Mouse (Mus musculus): ENCODE data around the gene Mipep. TPM values are rescaled to one million over a fixed set of nuclear protein-coding genes. Genes with fewer than 3 reads are reported as not detected.

Gene Mipep
- total and polyA plus RNA-seq, 3 experiments = 19.1 to 26.4 TPM; not detected in 1

- Histone ChIP-seq H3K4me3 (ENCODE audit: control insufficient read depth in 1 of 2, insufficient read depth in 1 of 2, low read depth in 2 of 2, low read length in 2 of 2) (no peak overlapping the region), H3K36me3 (ENCODE audit: control insufficient read depth in 1 of 2, insufficient read depth in 2 of 2, low read length in 2 of 2) (no peaks in the 10 kb centered on the region), H3K79me2 (ENCODE audit: control insufficient read depth, insufficient read depth, low read length, poor library complexity) (no peaks in the 10 kb centered on the region), H3K9ac (ENCODE audit: control insufficient read depth, low read depth, low read length, poor library complexity, severe bottlenecking) (no peak overlapping the region), H3K9me3 (replicated peaks; ENCODE audit: insufficient read depth, low read length) (no peaks in the 10 kb centered on the region), H3K27me3 (ENCODE audit: control insufficient read depth in 1 of 2, insufficient read depth in 2 of 2, low read length in 2 of 2) (no peaks in the 10 kb centered on the region), H3K27ac (ENCODE audit: control insufficient read depth, low read depth, low read length) (no peak overlapping the region), H3K4me1 (ENCODE audit: control insufficient read depth in 1 of 2, insufficient read depth in 2 of 2, low read length in 2 of 2) (no peaks in the 10 kb centered on the region)
- TF ChIP-seq HCFC1 (IDR thresholded peaks at IDR 0.05; ENCODE audit: low read depth, low read length) = no peak
- TF ChIP-seq TAL1 (IDR thresholded peaks at IDR 0.05; ENCODE audit: low read length) = no peak
- TF ChIP-seq SMC3 (IDR thresholded peaks at IDR 0.05; ENCODE audit: low read depth, low read length) = no peak
- TF ChIP-seq MYB (IDR thresholded peaks at IDR 0.05; ENCODE audit: low read depth, low read length) = no peak
- no peak for TF ChIP-seq ZNF384 (IDR thresholded peaks at IDR 0.05; ENCODE audit: low read depth, low read length)
- TF ChIP-seq MEF2A (IDR thresholded peaks at IDR 0.05; ENCODE audit: extremely low read depth, insufficient replicate concordance, low read depth, low read length, poor library complexity, severe bottlenecking) = no peak
- TF ChIP-seq RAD21 (IDR thresholded peaks at IDR 0.05; ENCODE audit: low read depth, low read length) = no peak
- no peak for TF ChIP-seq ELF1 (IDR thresholded peaks at IDR 0.05; ENCODE audit: low read depth, low read length)
- TF ChIP-seq USF2 (IDR thresholded peaks at IDR 0.05; ENCODE audit: borderline replicate concordance in 1 of 2, insufficient read depth in 1 of 2, low read depth in 1 of 2, low read length in 2 of 2) = no peak
- TF ChIP-seq POLR2A (IDR thresholded peaks at IDR 0.05; ENCODE audit: control insufficient read depth in 1 of 2, insufficient read depth in 1 of 2, low read depth in 1 of 2, low read length in 2 of 2, poor library complexity in 1 of 2) = no peak
- TF ChIP-seq GATA1 (IDR thresholded peaks at IDR 0.05; ENCODE audit: low read depth, low read length) = no peak
- no peak for TF ChIP-seq MAX (IDR thresholded peaks at IDR 0.05; ENCODE audit: low read length)
- TF ChIP-seq UBTF (IDR thresholded peaks at IDR 0.05; ENCODE audit: borderline replicate concordance, insufficient read depth, low read depth, low read length) = no peak
- no peak for TF ChIP-seq MAFK (IDR thresholded peaks at IDR 0.05; ENCODE audit: borderline replicate concordance, low read depth, low read length)
- no peak for TF ChIP-seq E2F4 (IDR thresholded peaks at IDR 0.05; ENCODE audit: borderline replicate concordance, low read depth, low read length)
- no peak for TF ChIP-seq POLR2AphosphoS5 (IDR thresholded peaks at IDR 0.05; ENCODE audit: borderline replicate concordance, low read depth, low read length)
- TF ChIP-seq NELFE (IDR thresholded peaks at IDR 0.05; ENCODE audit: low read depth, low read length) = no peak
- no peak for TF ChIP-seq ETS1 (IDR thresholded peaks at IDR 0.05; ENCODE audit: low read depth, low read length)
- no peak for TF ChIP-seq CHD2 (IDR thresholded peaks at IDR 0.05; ENCODE audit: low read length)
- TF ChIP-seq ZC3H11A (IDR thresholded peaks at IDR 0.05; ENCODE audit: low read depth, low read length) = no peak
- no peak for DNase-seq (ENCODE audit: low read depth, low spot score)
Measured at GRCm38 (mm10) chr14:60871831-60872230, 87.5 kb downstream of the Mipep start.

GRCm38 (mm10) chr14:60882106-60882505 lies 97.7 kb downstream of the Mipep start:
- DNase-seq (ENCODE audit: low read depth, low spot score) = no peak
- Histone ChIP-seq H3K36me3 (ENCODE audit: control insufficient read depth in 1 of 2, insufficient read depth in 2 of 2, low read length in 2 of 2) (no peaks in the 10 kb centered on the region), H3K9ac (ENCODE audit: control insufficient read depth, low read depth, low read length, poor library complexity, severe bottlenecking) (no peak overlapping the region), H3K4me1 (ENCODE audit: control insufficient read depth in 1 of 2, insufficient read depth in 2 of 2, low read length in 2 of 2) (no peaks in the 10 kb centered on the region), H3K27ac (ENCODE audit: control insufficient read depth, low read depth, low read length) (no peak overlapping the region), H3K27me3 (ENCODE audit: control insufficient read depth in 1 of 2, insufficient read depth in 2 of 2, low read length in 2 of 2) (no peaks in the 10 kb centered on the region), H3K9me3 (replicated peaks; ENCODE audit: insufficient read depth, low read length) (no peaks in the 10 kb centered on the region), H3K79me2 (ENCODE audit: control insufficient read depth, insufficient read depth, low read length, poor library complexity) (no peaks in the 10 kb centered on the region), H3K4me3 (ENCODE audit: control insufficient read depth in 1 of 2, insufficient read depth in 1 of 2, low read depth in 2 of 2, low read length in 2 of 2) (no peak overlapping the region)
- TF ChIP-seq MAZ (IDR thresholded peaks at IDR 0.05; ENCODE audit: low read depth, low read length) (no peak), TCF12 (IDR thresholded peaks at IDR 0.05; ENCODE audit: low read depth, low read length) (no peak), ZNF384 (IDR thresholded peaks at IDR 0.05; ENCODE audit: low read depth, low read length) (no peak)

Data from MEL (cell line).